Mouse (Mus musculus): ENCODE measurements around the gene Siae. TPM values are rescaled to one million over a fixed set of nuclear protein-coding genes. Genes with fewer than 3 reads are reported as not detected.

The Siae gene
- not detected in 2 replicates for polyA plus RNA-seq (2012; ENCODE audit: insufficient read depth, insufficient read length, low replicate concordance, missing spikeins)

GRCm38 (mm10) chr9:37554838-37555748 is at the start of gene Siae:
Siae (plus strand) TSS chr9:37555698.
- no peak within 1 kb of the TSS for H3K27ac ChIP-seq (ENCODE audit: insufficient read depth, low read depth, low read length)
- no peak within 1 kb of the TSS for H3K4me3 ChIP-seq (ENCODE audit: insufficient read depth, low read depth, low read length)
- TF ChIP-seq POLR2A (IDR thresholded peaks at IDR 0.05; ENCODE audit: insufficient read depth, low read depth, low read length) (no peak), CTCF (IDR thresholded peaks at IDR 0.05; ENCODE audit: insufficient read depth, low read depth, low read length) (no peak)
- WGBS, result 35% methylated on average over 7 of the region's 7 CpGs
- H3K4me1 ChIP-seq (ENCODE audit: control insufficient read depth, insufficient read depth, low read length), result peaks cover 24% of the 10 kb centered on the region

- Histone ChIP-seq H3K4me1 (ENCODE audit: control insufficient read depth, insufficient read depth, low read length) (no peaks in the 10 kb centered on the region), H3K27ac (ENCODE audit: insufficient read depth, low read depth, low read length) (no peak overlapping the region), H3K4me3 (ENCODE audit: insufficient read depth, low read depth, low read length) (no peak overlapping the region)
- no peak for TF ChIP-seq CTCF (IDR thresholded peaks at IDR 0.05; ENCODE audit: insufficient read depth, low read depth, low read length)
- no peak for TF ChIP-seq POLR2A (IDR thresholded peaks at IDR 0.05; ENCODE audit: insufficient read depth, low read depth, low read length)
- 57% methylated on average over 1 of the region's 1 CpGs for WGBS
Observed at GRCm38 (mm10) chr9:37506023-37506422, 49.5 kb upstream of the Siae start.

GRCm38 (mm10) chr9:37512097-37512496 is 43.4 kb upstream of the Siae start:
- H3K4me1 ChIP-seq (ENCODE audit: control insufficient read depth, insufficient read depth, low read length), result no peaks in the 10 kb centered on the region; the same call in 1 of the 2 replicates
- TF ChIP-seq POLR2A (IDR thresholded peaks at IDR 0.05; ENCODE audit: insufficient read depth, low read depth, low read length) (no peak), CTCF (IDR thresholded peaks at IDR 0.05; ENCODE audit: insufficient read depth, low read depth, low read length) (no peak)
- H3K27ac ChIP-seq (ENCODE audit: insufficient read depth, low read depth, low read length), result no peak overlapping the region
- H3K4me3 ChIP-seq (ENCODE audit: insufficient read depth, low read depth, low read length), result no peak overlapping the region
- 97% methylated on average over 2 of the region's 2 CpGs for WGBS

GRCm38 (mm10) chr9:37514456-37514855 is 41.0 kb upstream of the Siae start:
- WGBS, result 20% methylated on average over 3 of the region's 3 CpGs
- no peak overlapping the region for H3K4me3 ChIP-seq (ENCODE audit: insufficient read depth, low read depth, low read length)
- H3K4me1 ChIP-seq (ENCODE audit: control insufficient read depth, insufficient read depth, low read length), result no peaks in the 10 kb centered on the region; the same call in 1 of the 2 replicates
- H3K27ac ChIP-seq (ENCODE audit: insufficient read depth, low read depth, low read length), result no peak overlapping the region
- no peak for TF ChIP-seq CTCF (IDR thresholded peaks at IDR 0.05; ENCODE audit: insufficient read depth, low read depth, low read length)
- no peak for TF ChIP-seq POLR2A (IDR thresholded peaks at IDR 0.05; ENCODE audit: insufficient read depth, low read depth, low read length)

- Histone ChIP-seq H3K4me1 (ENCODE audit: control insufficient read depth, insufficient read depth, low read length) (no peaks in the 10 kb centered on the region; the same call in 1 of the 2 replicates), H3K4me3 (ENCODE audit: insufficient read depth, low read depth, low read length) (no peak overlapping the region), H3K27ac (ENCODE audit: insufficient read depth, low read depth, low read length) (no peak overlapping the region)
- 76% methylated on average over 1 of the region's 1 CpGs for WGBS
- TF ChIP-seq POLR2A (IDR thresholded peaks at IDR 0.05; ENCODE audit: insufficient read depth, low read depth, low read length), result no peak
- TF ChIP-seq CTCF (IDR thresholded peaks at IDR 0.05; ENCODE audit: insufficient read depth, low read depth, low read length), result no peak
Observed at GRCm38 (mm10) chr9:37517467-37517866, 38.0 kb upstream of the Siae start.

GRCm38 (mm10) chr9:37518991-37519390 is 36.5 kb upstream of the Siae start:
- 91% methylated on average over 8 of the region's 8 CpGs for WGBS
- no peaks in the 10 kb centered on the region for H3K4me1 ChIP-seq (ENCODE audit: control insufficient read depth, insufficient read depth, low read length)
- TF ChIP-seq CTCF (IDR thresholded peaks at IDR 0.05; ENCODE audit: insufficient read depth, low read depth, low read length) (no peak), POLR2A (IDR thresholded peaks at IDR 0.05; ENCODE audit: insufficient read depth, low read depth, low read length) (no peak)
- no peak overlapping the region for H3K27ac ChIP-seq (ENCODE audit: insufficient read depth, low read depth, low read length)
- no peak overlapping the region for H3K4me3 ChIP-seq (ENCODE audit: insufficient read depth, low read depth, low read length)

GRCm38 (mm10) chr9:37519995-37520394 is 35.5 kb upstream of the Siae start:
- no peaks in the 10 kb centered on the region for H3K4me1 ChIP-seq (ENCODE audit: control insufficient read depth, insufficient read depth, low read length)
- 71% methylated on average over 2 of the region's 2 CpGs for WGBS
- TF ChIP-seq CTCF (IDR thresholded peaks at IDR 0.05; ENCODE audit: insufficient read depth, low read depth, low read length) (no peak), POLR2A (IDR thresholded peaks at IDR 0.05; ENCODE audit: insufficient read depth, low read depth, low read length) (no peak)
- no peak overlapping the region for H3K27ac ChIP-seq (ENCODE audit: insufficient read depth, low read depth, low read length)
- H3K4me3 ChIP-seq (ENCODE audit: insufficient read depth, low read depth, low read length), result no peak overlapping the region

GRCm38 (mm10) chr9:37525461-37525860 is 30.0 kb upstream of the Siae start:
- WGBS, result 97% methylated on average over 2 of the region's 2 CpGs
- H3K4me3 ChIP-seq (ENCODE audit: insufficient read depth, low read depth, low read length), result no peak overlapping the region
- H3K27ac ChIP-seq (ENCODE audit: insufficient read depth, low read depth, low read length), result no peak overlapping the region
- H3K4me1 ChIP-seq (ENCODE audit: control insufficient read depth, insufficient read depth, low read length), result peaks cover 14% of the 10 kb centered on the region
- TF ChIP-seq POLR2A (IDR thresholded peaks at IDR 0.05; ENCODE audit: insufficient read depth, low read depth, low read length) (no peak), CTCF (IDR thresholded peaks at IDR 0.05; ENCODE audit: insufficient read depth, low read depth, low read length) (no peak)
